Mouse (Mus musculus) ZHBTc4 (cell line): ENCODE data around the gene 5730596B20Rik.

ENCODE experiments used
- DNase-seq: peaks from one replicate; pipeline ENCODE4 v3.0.0-alpha.2; 2011; ENCODE audit warnings: low read depth, low spot score

The 5730596B20Rik gene

GRCm38 (mm10) chr6:52212556-52213118, 35.3 kb downstream of the 5730596B20Rik start:
- DNase-seq: no peak

- peak; percentile 10 for DNase-seq
These were observed 36.1 kb downstream of the 5730596B20Rik start, which contains the start of the genes Hoxa3 and Gm28308 for GRCm38 (mm10) chr6:52213119-52213986. TSS of gene Hoxa3 (minus strand) at chr6:52213336. TSS of gene Gm28308 (minus strand) at chr6:52213339.

GRCm38 (mm10) chr6:52214271-52214670, 37.0 kb downstream of the 5730596B20Rik start:
- no peak for DNase-seq

- peak; percentile 5 for DNase-seq
These were observed 37.8 kb downstream of the 5730596B20Rik start for GRCm38 (mm10) chr6:52215070-52215469.

- peak; percentile 66 for DNase-seq
These were observed 38.7 kb downstream of the 5730596B20Rik start for GRCm38 (mm10) chr6:52215771-52216535.

- peak; percentile 67 for DNase-seq
These were observed 39.6 kb downstream of the 5730596B20Rik start for GRCm38 (mm10) chr6:52216691-52217458.

GRCm38 (mm10) chr6:52217459-52217768, 40.1 kb downstream of the 5730596B20Rik start:
- peak; percentile 87 for DNase-seq

GRCm38 (mm10) chr6:52217895-52218642, 40.8 kb downstream of the 5730596B20Rik start:
- DNase-seq: peak; percentile 65

- DNase-seq: no peak
These were observed 41.4 kb downstream of the 5730596B20Rik start for GRCm38 (mm10) chr6:52218643-52219215.

GRCm38 (mm10) chr6:52219234-52219942, 42.1 kb downstream of the 5730596B20Rik start:
- no peak for DNase-seq

GRCm38 (mm10) chr6:52220003-52220864, 42.9 kb downstream of the 5730596B20Rik start:
- DNase-seq: peak; percentile 35

- DNase-seq: peak; percentile 33
These were observed 43.6 kb downstream of the 5730596B20Rik start for GRCm38 (mm10) chr6:52220865-52221310.

GRCm38 (mm10) chr6:52221337-52221992, 44.2 kb downstream of the 5730596B20Rik start, which contains the start of gene Hoxa7:
TSS of gene Hoxa7 (minus strand) at chr6:52221854.
- DNase-seq: peak; percentile 95

GRCm38 (mm10) chr6:52221993-52222685, 44.8 kb downstream of the 5730596B20Rik start:
- DNase-seq: peak; percentile 16

- DNase-seq: peak; percentile 4
These were observed 45.4 kb downstream of the 5730596B20Rik start for GRCm38 (mm10) chr6:52222729-52223128.

- no peak for DNase-seq
These were observed 46.9 kb downstream of the 5730596B20Rik start for GRCm38 (mm10) chr6:52223939-52224760.
